Comparison of ENCODE assay signal across 8 mouse cellular contexts in genomic region chr5:120567253-120567701, GRCm38 (mm10). TPM values are rescaled to one million over a fixed set of nuclear protein-coding genes. Genes with fewer than 3 reads are reported as not detected.
DNase-seq lines count a peak whose midpoint lies in the region; ATAC-seq and TF ChIP-seq lines count a peak whose summit lies in the region.

No protein-coding gene starts in this region.

- no peaks in the 10 kb centered on the region for H3K27me3 ChIP-seq in heart, adult 2 months (ENCODE audit: control insufficient read depth, insufficient read depth, low read length)
- no peaks in the 10 kb centered on the region for H3K27me3 ChIP-seq in lung, embryonic 16.5 days (ENCODE audit: control insufficient read depth, insufficient read depth, low read depth, low read length)

- H3K36me3 ChIP-seq in heart, adult 2 months (ENCODE audit: control insufficient read depth, insufficient read depth, low read length), result no peaks in the 10 kb centered on the region; the same call in 1 of the 2 replicates
- H3K36me3 ChIP-seq in lung, embryonic 16.5 days (ENCODE audit: control insufficient read depth, insufficient read depth, low read length), result no peaks in the 10 kb centered on the region

- peak; percentile 72 for DNase-seq in cerebellum, adult 11-12 months
- no peak for DNase-seq in cerebellum, adult 9-10 months
- peak; percentile 84 for DNase-seq in embryo, embryonic 11 days
- peak; percentile 75 to 79 for DNase-seq in heart, adult 2 months
- DNase-seq in kidney, adult 11 months, result peak; percentile 64
- DNase-seq in retina, postnatal 1 day, result peak; percentile 87

- H3K4me1 ChIP-seq in heart, adult 2 months (ENCODE audit: control insufficient read depth, insufficient read depth, low read length), result peaks cover 47% of the 10 kb centered on the region
- H3K4me1 ChIP-seq in lung, embryonic 16.5 days (replicated peaks; ENCODE audit: control insufficient read depth, insufficient read depth, low read length), result peaks cover 77% of the 10 kb centered on the region

- no peak for TF ChIP-seq EP300 in heart, adult 2 months (IDR thresholded peaks at IDR 0.05; ENCODE audit: insufficient read depth, low read depth, low read length)

- no peak overlapping the region for H3K4me2 ChIP-seq in lung, embryonic 16.5 days (ENCODE audit: low read depth, low read length)

- peak; percentile 50 for ATAC-seq in lung, embryonic 16.5 days (ENCODE audit: low read depth)
- ATAC-seq in monocyte, adult 5-6 weeks (replicated peaks; ENCODE audit: insufficient number of reproducible peaks, low FRiP score, low TSS enrichment, poor library complexity, severe bottlenecking), result no peak

- H3K79me2 ChIP-seq in heart, adult 2 months (replicated peaks; ENCODE audit: control insufficient read depth, insufficient read depth, low read length), result no peaks in the 10 kb centered on the region

- 50% methylated on average over 21 of the region's 21 CpGs for WGBS in heart, adult 2 months
- WGBS in lung, embryonic 16.5 days, result 33% methylated on average over 21 of the region's 21 CpGs

- H3K4me3 ChIP-seq in heart, adult 2 months, result no peak overlapping the region
- no peak overlapping the region for H3K4me3 ChIP-seq in lung, embryonic 16.5 days (ENCODE audit: low read length)

- peak; percentile 46; the same call in 1 of the 2 replicates for TF ChIP-seq POLR2A in heart, adult 2 months (IDR thresholded peaks at IDR 0.05; ENCODE audit: insufficient read depth, low read depth, low read length)

- peak overlapping the region; percentile 83 for H3K27ac ChIP-seq in heart, adult 2 months
- peak overlapping the region; percentile 39 for H3K27ac ChIP-seq in lung, embryonic 16.5 days (ENCODE audit: low read length)

- H3K9me3 ChIP-seq in lung, embryonic 16.5 days (ENCODE audit: control insufficient read depth, low read length), result no peaks in the 10 kb centered on the region

- no peak for TF ChIP-seq CTCF in heart, adult 2 months (IDR thresholded peaks at IDR 0.05)

- intact Hi-C loops in heart, adult 2 months (cut with DNase I), result loop anchor here (2.0 kb wide), 1 partner anchor 16 kb away; no protein-coding TSS in a partner anchor

- no peak overlapping the region for H3K9ac ChIP-seq in heart, adult 2 months (ENCODE audit: low read depth, low read length)
- 0 out of 2 replicates have a peak overlapping the region, but pooled peaks have one; percentile 11 for H3K9ac ChIP-seq in lung, embryonic 16.5 days (ENCODE audit: low read length)

RNA-seq across cellular contexts. Expression of gene Tpcn1, which starts 21.2 kb away (rescaled TPM):
- total RNA-seq in heart, adult 2 months (2021), result 10 to 100 TPM; 30.7 to 35.1 TPM
- polyA plus RNA-seq in heart, adult 2 months (2012; rRNA removed), result 53.7 and 59.7 TPM in 2 replicates
- 17.8 and 18.0 TPM in 2 replicates for polyA plus RNA-seq in lung, embryonic 16.5 days (2015; fragmentation: Nextera tagmentation; extraction: Ambion mirVana)
- 8.1 to 8.8 TPM (median 8.5 TPM) in 3 replicates for total RNA-seq in monocyte, adult 5-6 weeks (2017)

RNA-seq across cellular contexts. Expression of gene Iqcd, which starts 21.5 kb away (rescaled TPM):
- not detected for total RNA-seq in heart, adult 2 months (2021)
- 0.14 and 0.20 TPM in 2 replicates for polyA plus RNA-seq in heart, adult 2 months (2012; rRNA removed)
- 1.2 and 1.9 TPM in 2 replicates for polyA plus RNA-seq in lung, embryonic 16.5 days (2015; fragmentation: Nextera tagmentation; extraction: Ambion mirVana)
- total RNA-seq in monocyte, adult 5-6 weeks (2017), result 0.57 TPM in 1 of 3 replicates, not detected in the others

RNA-seq across cellular contexts. Expression of gene Rita1, which starts 45.1 kb away (rescaled TPM):
- total RNA-seq in heart, adult 2 months (2021), result 10 to 100 TPM; 14.2 to 16.0 TPM
- 15.3 and 21.7 TPM in 2 replicates for polyA plus RNA-seq in heart, adult 2 months (2012; rRNA removed)
- polyA plus RNA-seq in lung, embryonic 16.5 days (2015; fragmentation: Nextera tagmentation; extraction: Ambion mirVana), result 13.8 and 14.0 TPM in 2 replicates
- total RNA-seq in monocyte, adult 5-6 weeks (2017), result 0.43 to 4.0 TPM (median 1.1 TPM) in 3 replicates

RNA-seq across cellular contexts. Expression of gene Ddx54, which starts 45.3 kb away (rescaled TPM):
- total RNA-seq in heart, adult 2 months (2021), result 10 to 100 TPM; 21.4 to 22.5 TPM
- polyA plus RNA-seq in heart, adult 2 months (2012; rRNA removed), result 16.2 and 18.2 TPM in 2 replicates
- polyA plus RNA-seq in lung, embryonic 16.5 days (2015; fragmentation: Nextera tagmentation; extraction: Ambion mirVana), result 36.8 and 37.8 TPM in 2 replicates
- total RNA-seq in monocyte, adult 5-6 weeks (2017), result 42.2 to 59.5 TPM (median 55.9 TPM) in 3 replicates

RNA-seq across cellular contexts. Expression of gene Slc8b1, which starts 56.3 kb away (rescaled TPM):
- total RNA-seq in heart, adult 2 months (2021), result 10 to 100 TPM; 10.0 to 12.2 TPM
- 13.2 and 16.5 TPM in 2 replicates for polyA plus RNA-seq in heart, adult 2 months (2012; rRNA removed)
- 8.5 and 8.6 TPM in 2 replicates for polyA plus RNA-seq in lung, embryonic 16.5 days (2015; fragmentation: Nextera tagmentation; extraction: Ambion mirVana)
- 72.9 to 104 TPM (median 90.4 TPM) in 3 replicates for total RNA-seq in monocyte, adult 5-6 weeks (2017)
